Mouse (Mus musculus) midbrain, embryonic 16.5 days (tissue): ENCODE measurements around the gene Smim15. TPM values are rescaled to one million over a fixed set of nuclear protein-coding genes. Genes with fewer than 3 reads are reported as not detected.

Source experiments
- ATAC-seq: fragments of 200-750 bp; cut with Nextera tagmentation; 2 replicates; pipeline ENCODE4 v1.8.0; 2017; ENCODE audit warnings: moderate TSS enrichment
- H3K27ac ChIP-seq: fragments of 300-500 bp; sonication (generic); 2 replicates; pipeline ENCODE4 v1.5.1; 2014; ENCODE audit warnings: mild to moderate bottlenecking, low read length, mixed read lengths
- H3K27me3 ChIP-seq: fragments of 300-500 bp; sonication (generic); 2 replicates; pipeline ENCODE4 v1.6.1; 2014; ENCODE audit warnings: low read depth, low read length, mixed read lengths; ENCODE audit not compliant: control insufficient read depth, insufficient read depth
- H3K36me3 ChIP-seq: fragments of 300-500 bp; sonication (generic); 2 replicates; pipeline ENCODE4 v1.6.1; 2014; ENCODE audit warnings: mild to moderate bottlenecking, low read length, moderate library complexity, mixed read lengths; ENCODE audit not compliant: control insufficient read depth, insufficient read depth
- H3K4me1 ChIP-seq: fragments of 300-500 bp; sonication (generic); 2 replicates; pipeline ENCODE4 v1.6.1; 2014; ENCODE audit warnings: mild to moderate bottlenecking, low read length, mixed read lengths; ENCODE audit not compliant: control insufficient read depth, insufficient read depth
- H3K4me2 ChIP-seq: fragments of 300-500 bp; sonication (generic); 2 replicates; pipeline ENCODE4 v1.6.1; 2014; ENCODE audit warnings: mild to moderate bottlenecking, low read length, mixed read lengths
- H3K4me3 ChIP-seq: fragments of 300-500 bp; sonication (generic); 2 replicates; pipeline ENCODE4 v1.5.1; 2014; ENCODE audit warnings: low read depth, mild to moderate bottlenecking, low read length, moderate library complexity, mixed read lengths
- H3K9ac ChIP-seq: fragments of 300-500 bp; sonication (generic); 2 replicates; pipeline ENCODE4 v1.6.1; 2014; ENCODE audit warnings: low read depth, low read length, mixed read lengths
- H3K9me3 ChIP-seq: fragments of 300-500 bp; sonication (generic); replicated peaks from 2 replicates; pipeline ENCODE4 v1.6.1; 2014; ENCODE audit warnings: mild to moderate bottlenecking, low read length, mixed read lengths; ENCODE audit not compliant: control insufficient read depth, poor library complexity, severe bottlenecking
- WGBS: fragments of 180-500 bp; shearing (Covaris S2); extraction: QIAGEN DNeasy Blood & Tissue Kit; methylation state at CpG from one replicate; pipeline ENCODE4 v1.1.7; 2014; 5-methylcytosine and 5-hydroxymethylcytosine counted together
- polyA plus RNA-seq: library from polyadenylated mRNA; unstranded; fragments of >200 nt; fragmentation: Nextera tagmentation; extraction: Ambion mirVana; gene quantifications from 2 replicates; pipeline ENCODE4 v1.2.1, GENCODE M21; 2015

The Smim15 gene
- polyA plus RNA-seq, 1 experiment from 2014 or later = 32.3 TPM

- Histone ChIP-seq H3K9me3 (no peaks in the 10 kb centered on the region), H3K27me3 (no peaks in the 10 kb centered on the region), H3K4me2 (no peak overlapping the region), H3K4me3 (no peak overlapping the region), H3K27ac (no peak overlapping the region), H3K9ac (no peak overlapping the region), H3K36me3 (no peaks in the 10 kb centered on the region), H3K4me1 (no peaks in the 10 kb centered on the region)
- no peak for ATAC-seq
- 93% methylated on average over 7 of the region's 7 CpGs for WGBS
Measured at GRCm38 (mm10) chr13:108096446-108096845, 52.2 kb downstream of the Smim15 start.

Other genes with a start within 250 kb of the Smim15 start
- gene Ndufaf2, start 114.2 kb downstream of the Smim15 start, polyA plus RNA-seq = 68.5 TPM in 2 replicates
- gene Ercc8, start 114.3 kb downstream of the Smim15 start, polyA plus RNA-seq = 32.0 and 33.6 TPM in 2 replicates
- gene Elovl7, start 170.0 kb downstream of the Smim15 start, polyA plus RNA-seq = 1.9 and 2.3 TPM in 2 replicates